Mouse (Mus musculus) stomach, embryonic 14.5 days (tissue): ENCODE measurements around the gene Ccl26. TPM values are rescaled to one million over a fixed set of nuclear protein-coding genes. Genes with fewer than 3 reads are reported as not detected.

Source experiments
- ATAC-seq: fragments of 200-750 bp; cut with Nextera tagmentation; 2 replicates; pipeline ENCODE4 v1.8.0; 2017; ENCODE audit warnings: low read depth, moderate TSS enrichment; ENCODE audit not compliant: insufficient number of reproducible peaks, insufficient read depth, low FRiP score
- H3K27ac ChIP-seq: fragments of 300-500 bp; sonication (generic); 2 replicates; pipeline ENCODE4 v1.5.1; 2014; ENCODE audit warnings: mild to moderate bottlenecking, low read length, moderate library complexity, mixed read lengths
- H3K27me3 ChIP-seq: fragments of 300-500 bp; sonication (generic); 2 replicates; pipeline ENCODE4 v1.6.1; 2014; ENCODE audit warnings: low read length, control low read depth, mixed read lengths; ENCODE audit not compliant: control insufficient read depth, insufficient read depth
- H3K36me3 ChIP-seq: fragments of 300-500 bp; sonication (generic); 2 replicates; pipeline ENCODE4 v1.6.1; 2014; ENCODE audit warnings: mild to moderate bottlenecking, control low read depth, low read length, moderate library complexity, mixed read lengths; ENCODE audit not compliant: control insufficient read depth, insufficient read depth
- H3K4me1 ChIP-seq: fragments of 300-500 bp; sonication (generic); 2 replicates; pipeline ENCODE4 v1.6.1; 2014; ENCODE audit warnings: low read length, control low read depth, mixed read lengths; ENCODE audit not compliant: control insufficient read depth, insufficient read depth
- H3K4me2 ChIP-seq: fragments of 300-500 bp; sonication (generic); replicated peaks from 2 replicates; pipeline ENCODE4 v1.6.1; 2014; ENCODE audit warnings: low read depth, low read length, control low read depth
- H3K4me3 ChIP-seq: fragments of 300-500 bp; sonication (generic); 2 replicates; pipeline ENCODE4 v1.5.1; 2014; ENCODE audit warnings: low read depth, low read length, control low read depth
- H3K9ac ChIP-seq: fragments of 300-500 bp; sonication (generic); replicated peaks from 2 replicates; pipeline ENCODE4 v1.6.1; 2014; ENCODE audit warnings: low read depth, mild to moderate bottlenecking, control low read depth, low read length, moderate library complexity, mixed read lengths
- H3K9me3 ChIP-seq: fragments of 300-500 bp; sonication (generic); 2 replicates; pipeline ENCODE4 v1.6.1; 2016; ENCODE audit warnings: low read depth, low read length, control low read depth; ENCODE audit not compliant: control insufficient read depth
- WGBS: fragments of 180-500 bp; shearing (Covaris S2); extraction: QIAGEN DNeasy Blood & Tissue Kit; methylation state at CpG from one replicate; pipeline ENCODE4 v1.1.7; 2014; 5-methylcytosine and 5-hydroxymethylcytosine counted together
- polyA plus RNA-seq: library from polyadenylated mRNA; unstranded; fragments of >200 nt; fragmentation: Nextera tagmentation; extraction: Ambion mirVana; gene quantifications from 2 replicates; pipeline ENCODE4 v1.2.1, GENCODE M21; 2014

Gene Ccl26
- polyA plus RNA-seq, 1 experiment from 2014 or later, result not detected

DNA sequence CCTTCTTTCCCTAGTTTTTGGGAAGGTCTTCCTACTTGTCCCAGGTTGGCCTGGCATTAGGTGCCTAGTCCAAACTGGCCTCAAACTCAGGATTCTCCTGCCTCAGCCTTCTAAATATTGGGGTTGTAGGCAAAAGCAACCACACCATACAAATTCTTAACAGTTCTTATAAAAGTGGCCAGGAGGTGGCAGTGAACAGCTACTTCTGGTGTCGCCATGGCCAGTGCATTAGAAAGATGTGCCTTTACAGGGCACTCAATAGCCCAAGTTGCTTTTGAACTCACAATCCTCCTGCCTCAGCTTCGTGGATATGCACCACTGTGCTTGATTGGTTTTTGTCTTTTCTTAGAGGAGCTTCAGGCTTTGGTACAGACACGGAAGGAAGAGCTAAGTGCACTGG, 12.5 kb downstream of the Ccl26 start:
- Histone ChIP-seq H3K9me3 (no peaks in the 10 kb centered on the region), H3K27me3 (0 out of 2 replicates have a peak, but pooled peaks cover 3% of the 10 kb centered on the region), H3K4me2 (no peak overlapping the region), H3K27ac (no peak overlapping the region), H3K4me1 (no peaks in the 10 kb centered on the region), H3K9ac (no peak overlapping the region), H3K36me3 (no peaks in the 10 kb centered on the region), H3K4me3 (no peak overlapping the region)
- no peak for ATAC-seq
- WGBS, result 32% methylated on average over 3 of the region's 3 CpGs

- no peak overlapping the region for H3K27ac ChIP-seq
- no peak overlapping the region for H3K4me2 ChIP-seq
- WGBS, result 72% methylated on average over 2 of the region's 2 CpGs
- no peak overlapping the region for H3K9ac ChIP-seq
- ATAC-seq, result no peak
- H3K4me1 ChIP-seq, result peaks cover 5% of the 10 kb centered on the region; the same call in 1 of the 2 replicates
- H3K9me3 ChIP-seq, result no peaks in the 10 kb centered on the region
- no peak overlapping the region for H3K4me3 ChIP-seq
- 0 out of 2 replicates have a peak, but pooled peaks cover 3% of the 10 kb centered on the region for H3K27me3 ChIP-seq
- no peaks in the 10 kb centered on the region for H3K36me3 ChIP-seq
Measured at GRCm38 (mm10) chr5:135547990-135548389, 15.4 kb downstream of the Ccl26 start.

- WGBS, result under 1% methylated on average over 46 of the region's 46 CpGs
- Histone ChIP-seq H3K27me3 (0 out of 2 replicates have a peak, but pooled peaks cover 3% of the 10 kb centered on the region), H3K9me3 (no peaks in the 10 kb centered on the region), H3K36me3 (no peaks in the 10 kb centered on the region), H3K4me1 (peaks cover 5% of the 10 kb centered on the region; the same call in 1 of the 2 replicates), H3K4me2 (peak within 1 kb of the TSS; percentile 97), H3K9ac (peak within 1 kb of the TSS; percentile 51), H3K4me3 (peak within 1 kb of the TSS; percentile 74), H3K27ac (peak within 1 kb of the TSS; percentile 12; the same call in 1 of the 2 replicates)
- peak; percentile 99 for ATAC-seq
Measured at GRCm38 (mm10) chr5:135544865-135545797, 18.2 kb downstream of the Ccl26 start, which contains the start of gene Hip1. Hip1 (minus strand) TSS chr5:135545120.

GRCm38 (mm10) chr5:135544032-135544558, 19.3 kb downstream of the Ccl26 start:
- 0 out of 2 replicates have a peak, but pooled peaks cover 3% of the 10 kb centered on the region for H3K27me3 ChIP-seq

DNA sequence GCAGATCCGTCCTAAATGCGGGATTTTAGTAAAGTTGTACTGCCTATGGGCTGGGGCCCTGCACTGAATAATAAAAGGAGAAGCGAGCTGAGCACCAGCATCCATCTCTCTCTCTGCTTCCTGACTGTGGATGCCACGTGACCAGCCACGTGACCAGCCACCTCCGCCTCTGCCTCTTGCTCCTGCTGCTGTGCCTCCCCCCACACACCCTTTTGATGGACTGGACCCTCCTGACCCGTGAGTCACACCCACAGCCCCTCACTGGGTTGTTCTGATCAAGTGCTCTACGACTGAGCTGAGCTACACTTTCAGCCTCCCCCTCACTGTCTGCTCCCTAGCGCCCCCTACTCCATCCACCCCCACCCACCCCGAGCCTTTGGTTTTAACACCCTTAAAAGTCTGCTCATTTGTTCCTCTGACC, 25.6 kb downstream of the Ccl26 start:
- H3K4me2 ChIP-seq, result no peak overlapping the region
- no peaks in the 10 kb centered on the region for H3K27me3 ChIP-seq

More at GRCm38 (mm10) chr5:135544032-135544558, 19.3 kb downstream of the Ccl26 start:
- Histone ChIP-seq H3K9ac (0 out of 2 replicates have a peak overlapping the region, but pooled peaks have one; percentile 51), H3K4me2 (peak overlapping the region; percentile 97), H3K9me3 (no peaks in the 10 kb centered on the region), H3K4me1 (peaks cover 5% of the 10 kb centered on the region; the same call in 1 of the 2 replicates), H3K36me3 (no peaks in the 10 kb centered on the region), H3K27ac (no peak overlapping the region), H3K4me3 (peak overlapping the region; percentile 74)
- no peak for ATAC-seq
- 4% methylated on average over 15 of the region's 15 CpGs for WGBS

GRCm38 (mm10) chr5:135537326-135537725, 26.0 kb downstream of the Ccl26 start:
- Histone ChIP-seq H3K27ac (no peak overlapping the region), H3K36me3 (no peaks in the 10 kb centered on the region), H3K4me2 (no peak overlapping the region), H3K4me3 (no peak overlapping the region), H3K9ac (no peak overlapping the region), H3K4me1 (no peaks in the 10 kb centered on the region), H3K9me3 (no peaks in the 10 kb centered on the region), H3K27me3 (no peaks in the 10 kb centered on the region)
- WGBS, result 77% methylated on average over 4 of the region's 4 CpGs
- ATAC-seq, result no peak

More for the DNA sequence above, 25.6 kb downstream of the Ccl26 start:
- Histone ChIP-seq H3K36me3 (no peaks in the 10 kb centered on the region), H3K4me1 (no peaks in the 10 kb centered on the region), H3K9me3 (no peaks in the 10 kb centered on the region), H3K9ac (no peak overlapping the region), H3K27ac (no peak overlapping the region), H3K4me3 (no peak overlapping the region)
- 73% methylated on average over 10 of the region's 10 CpGs for WGBS
- no peak for ATAC-seq

- Histone ChIP-seq H3K4me2 (no peak overlapping the region), H3K36me3 (no peaks in the 10 kb centered on the region), H3K9ac (no peak overlapping the region), H3K9me3 (no peaks in the 10 kb centered on the region), H3K27ac (no peak overlapping the region), H3K27me3 (no peaks in the 10 kb centered on the region), H3K4me3 (no peak overlapping the region), H3K4me1 (no peaks in the 10 kb centered on the region)
- no peak for ATAC-seq
Measured at GRCm38 (mm10) chr5:135535867-135536266, 27.5 kb downstream of the Ccl26 start.

DNA sequence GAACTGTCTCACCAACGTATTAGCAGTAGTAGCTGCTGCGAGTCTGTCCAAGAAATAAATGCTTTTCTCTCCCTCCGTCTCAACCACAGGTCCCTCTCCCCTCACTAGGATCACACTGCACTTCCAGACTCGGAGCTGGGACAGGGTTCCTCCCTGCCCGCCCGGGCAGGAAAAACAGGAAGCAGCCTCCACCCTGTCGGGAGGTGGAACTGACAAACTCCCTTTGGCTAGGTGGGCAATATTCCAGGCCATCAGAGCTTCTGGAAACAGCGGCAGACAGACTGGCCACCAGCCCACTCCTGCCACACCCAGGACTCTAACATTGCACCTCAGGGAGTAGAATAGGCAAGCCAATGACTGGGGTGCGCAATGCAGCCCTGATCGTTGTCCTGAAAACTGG, 29.9 kb downstream of the Ccl26 start:
- no peaks in the 10 kb centered on the region for H3K27me3 ChIP-seq
- H3K36me3 ChIP-seq, result no peaks in the 10 kb centered on the region
- no peaks in the 10 kb centered on the region for H3K9me3 ChIP-seq
- no peak overlapping the region for H3K27ac ChIP-seq
- 71% methylated on average over 10 of the region's 10 CpGs for whole genome bisulfite sequencing
- ATAC-seq, result no peak
- H3K4me3 ChIP-seq, result no peak overlapping the region
- no peak overlapping the region for H3K4me2 ChIP-seq
- no peak overlapping the region for H3K9ac ChIP-seq
- H3K4me1 ChIP-seq, result no peaks in the 10 kb centered on the region
